Mouse (Mus musculus) heart, adult 2 months (tissue): ENCODE measurements around the gene Zfpm1.

Source experiments
- CTCF ChIP-seq: fragments of 200-600 bp; IDR thresholded peaks from 2 replicates; pipeline ENCODE4 v1.8.1; 2022; ENCODE audit warnings: antibody characterized with exemption, mild to moderate bottlenecking, moderate library complexity
- EP300 ChIP-seq: fragments of 200-500 bp; IDR thresholded peaks from 2 replicates; pipeline ENCODE4 v1.6.1; 2011; ENCODE audit warnings: low read depth, low read length, control low read depth; ENCODE audit not compliant: insufficient read depth

- no peak for TF ChIP-seq CTCF
- TF ChIP-seq EP300: no peak
Measured at GRCm38 (mm10) chr8:122334791-122335490, 53.0 kb downstream of the Zfpm1 start.
